Mouse (Mus musculus) stomach, postnatal 0 days (tissue): ENCODE data around the gene Liph. TPM values are rescaled to one million over a fixed set of nuclear protein-coding genes. Genes with fewer than 3 reads are reported as not detected.

Experiments used
- ATAC-seq: fragments of 200-750 bp; cut with Nextera tagmentation; 2 replicates; pipeline ENCODE4 v1.8.0; 2017; ENCODE audit not compliant: low FRiP score, low TSS enrichment
- DNase-seq: peaks from one replicate; pipeline ENCODE4 v3.0.0-alpha.2; 2016; ENCODE audit warnings: low spot score
- H3K27ac ChIP-seq: fragments of 300-500 bp; sonication (generic); replicated peaks from 2 replicates; pipeline ENCODE4 v1.5.1; 2014; ENCODE audit warnings: mild to moderate bottlenecking, control low read depth
- H3K27me3 ChIP-seq: fragments of 300-500 bp; sonication (generic); 2 replicates; pipeline ENCODE4 v1.6.1; 2014; ENCODE audit warnings: low read length; ENCODE audit not compliant: control insufficient read depth, insufficient read depth
- H3K36me3 ChIP-seq: fragments of 300-500 bp; sonication (generic); 2 replicates; pipeline ENCODE4 v1.6.1; 2014; ENCODE audit warnings: low read length, mixed read lengths; ENCODE audit not compliant: control insufficient read depth, insufficient read depth
- H3K4me1 ChIP-seq: fragments of 300-500 bp; sonication (generic); replicated peaks from 2 replicates; pipeline ENCODE4 v1.6.1; 2014; ENCODE audit warnings: antibody characterized with exemption; ENCODE audit not compliant: control insufficient read depth, insufficient read depth
- H3K4me2 ChIP-seq: fragments of 300-500 bp; sonication (generic); replicated peaks from 2 replicates; pipeline ENCODE4 v1.6.1; 2014; ENCODE audit warnings: low read depth, mild to moderate bottlenecking, control low read depth, moderate library complexity
- H3K4me3 ChIP-seq: fragments of 300-500 bp; sonication (generic); 2 replicates; pipeline ENCODE4 v1.5.1; 2014; ENCODE audit warnings: low read depth, low read length, control low read depth
- H3K9ac ChIP-seq: fragments of 300-500 bp; sonication (generic); 2 replicates; pipeline ENCODE4 v1.6.1; 2014; ENCODE audit warnings: mild to moderate bottlenecking, low read length, control low read depth, mixed read lengths
- H3K9me3 ChIP-seq: fragments of 300-500 bp; sonication (generic); 2 replicates; pipeline ENCODE4 v1.6.1; 2016; ENCODE audit warnings: low read length; ENCODE audit not compliant: control insufficient read depth
- CTCF ChIP-seq: IDR thresholded peaks from 2 replicates; pipeline ENCODE4 v1.5.1; 2016; ENCODE audit warnings: antibody characterized with exemption, low read depth, mild to moderate bottlenecking, moderate library complexity
- EP300 ChIP-seq: optimal IDR thresholded peaks from 2 replicates; pipeline ENCODE3; 2016; ENCODE audit warnings: antibody characterized with exemption
- WGBS: fragments of 180-500 bp; shearing (Covaris S2); extraction: QIAGEN DNeasy Blood & Tissue Kit; methylation state at CpG from one replicate; pipeline ENCODE4 v1.1.7; 2014; 5-methylcytosine and 5-hydroxymethylcytosine counted together
- polyA plus RNA-seq: library from polyadenylated mRNA; unstranded; fragments of >200 nt; fragmentation: Nextera tagmentation; extraction: Ambion mirVana; gene quantifications from 2 replicates; pipeline ENCODE4 v1.2.1, GENCODE M21; 2015

Gene Liph
- polyA plus RNA-seq, 1 experiment from 2014 or later, result 34.6 TPM

DNA sequence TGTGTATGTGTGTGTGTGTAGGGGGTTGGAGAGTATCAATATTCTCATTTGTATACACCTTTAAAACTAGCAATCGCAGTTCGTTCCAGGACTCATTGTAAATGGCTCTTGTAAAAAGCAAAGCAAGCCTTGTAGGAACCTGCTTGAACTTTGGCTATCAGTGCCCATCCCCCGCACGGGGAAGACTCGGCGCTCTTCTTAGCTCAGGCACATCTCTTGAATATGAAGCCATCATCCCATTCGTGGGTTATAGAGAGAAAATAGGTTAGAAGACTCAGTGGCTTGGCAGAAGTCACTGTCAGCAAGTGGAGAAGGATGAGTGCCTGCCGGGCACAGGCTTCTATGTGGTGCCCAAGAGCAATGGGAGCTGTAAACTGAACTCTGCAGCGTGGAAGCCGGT lies 90.8 kb downstream of the Liph start:
- 84% methylated on average over 10 of the region's 10 CpGs for whole genome bisulfite sequencing
- TF ChIP-seq CTCF (no peak), EP300 (no peak)

More for the DNA sequence above, 90.8 kb downstream of the Liph start:
- Histone ChIP-seq H3K27ac (no peak overlapping the region), H3K9me3 (no peaks in the 10 kb centered on the region), H3K4me1 (no peaks in the 10 kb centered on the region), H3K36me3 (no peaks in the 10 kb centered on the region), H3K9ac (no peak overlapping the region), H3K4me3 (no peak overlapping the region), H3K27me3 (no peaks in the 10 kb centered on the region), H3K4me2 (no peak overlapping the region)
- no peak for ATAC-seq
- DNase-seq, result no peak

Other genes starting within 250 kb of the Liph start
- gene Ehhadh, start 207.9 kb downstream of the Liph start, polyA plus RNA-seq, result 29.0 and 30.9 TPM in 2 replicates
- gene Map3k13, start 201.3 kb downstream of the Liph start, polyA plus RNA-seq, result 0.40 and 0.50 TPM in 2 replicates
- gene Tmem41a, start 48.1 kb downstream of the Liph start, polyA plus RNA-seq, result 37.6 TPM in 2 replicates
- gene Senp2, start 13.8 kb upstream of the Liph start, polyA plus RNA-seq, result 18.8 and 19.2 TPM in 2 replicates
- 32.4 and 34.6 TPM in 2 replicates for gene Igf2bp2, start 167.6 kb upstream of the Liph start, polyA plus RNA-seq